Mouse (Mus musculus) urinary bladder, postnatal 25 days (tissue): ENCODE results near the gene Ube2dnl2.

Experiments
- DNase-seq: peaks from one replicate; pipeline ENCODE4 v3.0.0; 2022; ENCODE audit warnings: low spot score

Gene Ube2dnl2

DNA sequence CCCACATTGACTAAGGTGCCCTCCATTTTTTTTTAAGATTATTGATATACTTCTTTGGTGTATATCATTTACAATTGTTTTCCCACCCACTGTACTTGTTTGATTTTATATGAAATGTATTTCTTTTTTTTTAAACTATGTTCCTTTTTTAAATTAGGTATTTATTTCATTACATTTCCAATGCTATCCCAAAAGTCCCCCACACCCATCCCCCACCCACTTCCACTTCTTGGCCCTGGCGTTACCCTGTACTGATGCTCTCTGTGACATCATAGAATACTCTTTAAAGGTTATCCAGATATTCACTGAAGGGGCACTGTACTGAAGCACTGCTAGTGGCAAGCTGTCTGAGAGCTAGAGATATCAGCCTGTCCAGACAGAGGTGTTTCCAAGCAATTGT is at the start of gene Ube2dnl2:
Gene Ube2dnl2 (plus strand): TSS at position 301 of the 400 bp plus-strand sequence.
- no peak for DNase-seq

DNA sequence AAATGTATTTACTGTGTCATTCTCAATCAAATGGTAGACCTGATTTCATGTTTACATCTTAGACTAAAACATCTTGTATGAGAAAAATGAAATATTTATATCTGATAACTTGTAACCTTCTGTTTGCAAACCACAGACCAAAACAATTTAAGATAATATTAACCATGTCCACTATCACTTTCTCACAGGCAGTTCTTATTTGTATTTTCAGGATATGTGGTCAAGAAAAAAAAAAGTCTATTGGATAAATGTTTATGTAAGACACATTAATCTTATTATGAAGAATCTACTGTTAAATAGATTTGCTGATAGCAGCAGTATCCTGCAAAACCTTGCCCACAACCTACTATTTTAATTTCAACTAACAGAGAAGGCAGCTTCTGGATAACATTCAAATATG is 11.9 kb upstream of the Ube2dnl2 start:
- no peak for DNase-seq

DNA sequence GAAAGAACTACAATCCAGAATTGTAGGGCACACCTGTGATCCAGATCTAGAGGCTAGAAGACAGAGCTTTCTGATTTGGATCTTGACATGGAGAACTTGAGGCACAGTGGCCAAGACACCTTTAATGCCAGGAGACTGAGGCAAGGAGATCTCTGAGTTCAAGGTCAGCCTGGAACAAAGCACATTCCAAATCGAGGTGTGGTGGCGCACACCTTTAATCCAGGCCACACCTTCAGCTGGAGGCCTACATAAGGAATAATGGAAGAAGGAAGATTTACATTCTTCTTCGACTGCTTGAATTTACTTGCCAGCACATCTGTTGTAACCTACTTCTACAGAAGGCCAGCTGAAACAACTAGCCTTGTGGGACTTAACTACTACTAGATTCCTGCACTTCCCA is 9.9 kb upstream of the Ube2dnl2 start:
- DNase-seq = no peak

DNA sequence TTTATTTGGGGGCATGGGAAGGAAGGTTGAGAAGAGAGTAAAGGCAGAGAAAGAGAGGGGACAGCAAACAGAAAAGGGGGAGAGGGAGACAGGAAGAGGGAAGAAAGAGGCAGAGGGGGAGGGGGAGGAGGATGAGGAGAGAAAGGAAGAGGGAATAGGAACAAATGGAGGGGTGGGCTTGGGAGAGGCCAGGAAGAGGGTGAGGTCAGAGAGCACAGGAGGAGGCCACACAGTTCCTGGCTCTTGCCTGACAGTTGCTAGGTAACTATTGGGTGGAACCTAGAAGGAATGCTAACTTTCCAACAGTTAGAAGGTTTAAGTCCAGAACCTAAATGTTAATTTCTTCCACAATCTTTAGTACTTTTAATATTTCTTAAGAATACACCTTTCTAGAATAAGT is 4.0 kb upstream of the Ube2dnl2 start:
- DNase-seq = no peak

DNA sequence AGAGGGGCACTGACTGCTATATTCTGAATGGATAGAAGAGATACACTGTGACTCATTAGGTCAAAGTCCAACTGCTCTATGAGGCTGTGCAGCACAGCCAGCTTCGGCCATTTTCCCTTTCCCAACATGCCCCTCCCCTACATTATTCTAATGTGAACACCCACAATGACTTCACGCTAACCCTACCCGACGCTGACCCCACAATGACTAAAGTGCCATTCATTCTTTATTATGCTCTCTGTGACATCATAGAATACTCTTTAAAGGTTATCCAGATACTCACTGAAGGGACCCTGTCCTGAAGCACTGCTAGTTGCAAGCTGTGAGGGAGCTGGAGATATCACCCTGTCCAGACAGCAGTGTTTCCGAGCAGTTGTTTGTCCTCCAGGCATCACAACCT is 2.7 kb upstream of the Ube2dnl2 start, which contains the start of gene Ube2dnl1:
Gene Ube2dnl1 (plus strand): TSS at position 301 of the 400 bp plus-strand sequence.
- no peak for DNase-seq

DNA sequence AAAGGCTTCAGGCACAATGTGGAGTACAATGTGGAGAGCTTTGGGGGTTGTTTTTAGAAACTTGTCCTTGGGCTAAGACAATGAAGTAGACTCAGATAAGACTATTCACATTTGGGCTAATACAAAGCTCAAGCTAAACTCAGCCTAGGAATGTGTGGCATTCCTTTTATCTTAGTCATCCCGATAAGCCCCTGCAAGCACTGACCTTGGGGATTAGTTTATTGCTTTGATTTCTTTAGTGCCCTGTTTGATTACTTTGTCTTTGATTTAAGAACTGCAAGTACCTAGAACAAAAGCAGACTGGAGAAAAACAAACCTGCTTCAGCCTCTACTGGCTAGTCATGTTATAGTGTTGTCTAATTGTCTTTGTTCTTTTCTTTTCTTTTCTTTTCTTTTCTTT is 47.7 kb downstream of the Ube2dnl2 start:
- DNase-seq = no peak
